Mouse (Mus musculus) retina, postnatal 1 day (tissue): Measurements from ENCODE around the gene Mettl7b.

ENCODE experiments used
- DNase-seq: peaks from one replicate; pipeline ENCODE4 v3.0.0-alpha.2; 2012

Mettl7b gene

DNA sequence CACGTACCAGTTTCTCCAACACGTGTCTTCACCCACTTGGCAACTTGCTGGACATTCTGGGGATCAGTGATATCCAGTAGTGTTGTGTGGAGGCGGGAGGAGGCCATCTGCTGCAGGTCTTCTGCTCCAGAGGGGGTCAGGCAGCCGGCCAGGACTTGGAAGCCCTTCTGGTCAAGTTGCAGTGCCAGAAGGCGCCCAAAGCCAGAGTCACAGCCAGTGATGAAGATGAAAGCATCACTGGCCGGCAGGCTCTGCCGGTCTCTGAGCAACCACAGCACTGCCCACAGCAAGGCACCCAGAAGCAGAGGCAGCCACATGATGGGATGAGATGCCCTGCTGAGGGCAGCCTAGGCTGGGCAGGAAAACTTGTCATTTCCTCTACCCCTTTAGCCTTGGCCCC is 42.5 kb downstream of the Mettl7b start:
- no peak for DNase-seq

DNA sequence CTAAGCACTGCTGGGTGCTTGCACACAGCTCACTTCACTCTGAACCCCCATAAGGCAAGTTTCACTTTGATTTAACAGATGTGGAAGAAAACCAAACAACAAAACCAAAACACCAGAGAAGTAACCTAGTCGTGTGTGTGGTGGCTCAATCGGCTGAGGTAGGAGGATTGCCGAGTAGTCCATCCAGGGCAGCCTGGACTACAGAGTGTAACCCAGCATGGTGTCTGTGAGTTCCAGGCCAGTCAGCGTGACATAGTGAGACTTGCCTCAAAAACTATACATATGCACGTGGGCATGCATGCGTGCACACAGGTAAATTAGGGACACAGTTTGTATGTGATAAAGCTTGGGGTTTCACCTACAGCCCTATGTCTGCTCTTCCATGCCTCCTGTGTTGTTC is 43.4 kb downstream of the Mettl7b start:
- no peak for DNase-seq

DNA sequence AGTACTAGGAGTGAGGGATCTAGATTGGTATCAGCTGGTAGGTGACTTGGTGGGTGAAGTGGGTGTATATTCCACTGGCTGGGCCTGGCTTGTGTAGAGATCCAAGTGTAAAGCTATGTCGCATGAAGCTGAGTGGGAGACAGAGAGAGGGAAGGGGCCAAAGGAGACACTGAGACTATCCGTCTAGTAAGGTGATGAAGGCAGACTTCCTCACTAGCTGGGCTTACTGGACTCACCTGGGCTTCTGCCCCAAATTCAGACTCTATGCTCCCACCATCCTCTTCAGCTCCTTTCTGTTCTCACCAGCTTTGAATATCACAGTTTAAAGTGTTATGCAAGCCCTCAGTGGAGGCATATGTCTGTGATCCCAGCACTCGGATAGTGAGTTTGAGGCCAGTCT is 44.1 kb downstream of the Mettl7b start:
- DNase-seq, result no peak

DNA sequence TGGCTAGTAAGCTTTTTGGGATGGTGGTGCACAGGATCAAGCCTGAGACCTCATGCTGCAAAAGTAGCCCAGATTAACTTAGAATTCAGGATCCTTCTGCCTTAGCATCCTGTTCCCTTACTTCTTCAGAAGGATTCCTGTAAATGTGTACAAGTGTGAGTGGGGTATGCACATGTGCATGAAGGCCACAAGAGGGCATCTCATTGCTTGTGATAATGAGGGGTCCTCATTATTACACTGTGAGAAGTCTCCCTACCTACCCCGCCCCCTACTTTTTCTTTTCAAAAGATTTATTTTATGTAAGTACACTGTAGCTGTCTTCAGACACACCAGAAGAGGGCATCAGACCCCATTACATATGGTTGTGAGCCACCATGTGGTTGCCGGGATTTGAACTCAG is 45.2 kb downstream of the Mettl7b start:
- no peak for DNase-seq

DNA sequence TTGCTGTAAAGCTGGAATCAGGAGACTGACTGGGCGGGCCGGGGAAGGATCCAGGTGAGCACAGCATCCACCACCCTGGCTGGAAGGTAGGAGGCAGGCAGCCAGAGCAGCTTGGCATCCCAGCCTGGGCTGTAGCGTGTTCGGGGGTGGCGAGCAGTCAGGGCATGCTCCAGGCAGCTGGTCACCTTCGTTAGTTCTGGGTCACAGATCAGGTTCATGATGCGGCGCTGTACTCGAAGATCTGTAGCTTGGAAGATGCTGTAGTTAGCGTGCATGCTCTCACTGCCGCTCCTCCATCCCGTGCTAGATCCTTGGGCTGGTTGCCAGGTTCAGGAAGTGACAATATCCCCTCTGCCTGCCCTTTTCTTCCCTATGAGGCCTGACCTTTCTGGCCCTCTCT is 47.1 kb downstream of the Mettl7b start:
- DNase-seq, result no peak

DNA sequence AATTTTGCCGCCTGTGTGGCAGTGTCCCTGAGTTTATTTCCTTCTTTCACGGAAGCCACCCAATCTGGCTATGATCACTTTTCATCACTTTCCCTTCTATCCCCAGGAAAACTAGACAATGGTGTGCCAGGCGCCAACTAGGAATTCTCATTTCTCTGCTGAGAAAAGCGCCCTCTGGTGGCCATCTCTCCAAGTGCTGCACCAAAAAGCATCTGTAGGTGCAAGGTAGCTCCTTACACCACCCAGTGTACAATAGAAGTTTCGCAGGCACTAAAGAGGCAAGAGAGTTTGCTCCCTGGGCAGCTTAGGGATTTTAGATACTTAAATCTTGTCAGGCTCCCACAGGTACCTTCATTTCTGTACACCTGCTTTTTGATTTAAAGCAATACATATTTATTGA is 47.6 kb downstream of the Mettl7b start:
- DNase-seq, result peak; percentile 94

DNA sequence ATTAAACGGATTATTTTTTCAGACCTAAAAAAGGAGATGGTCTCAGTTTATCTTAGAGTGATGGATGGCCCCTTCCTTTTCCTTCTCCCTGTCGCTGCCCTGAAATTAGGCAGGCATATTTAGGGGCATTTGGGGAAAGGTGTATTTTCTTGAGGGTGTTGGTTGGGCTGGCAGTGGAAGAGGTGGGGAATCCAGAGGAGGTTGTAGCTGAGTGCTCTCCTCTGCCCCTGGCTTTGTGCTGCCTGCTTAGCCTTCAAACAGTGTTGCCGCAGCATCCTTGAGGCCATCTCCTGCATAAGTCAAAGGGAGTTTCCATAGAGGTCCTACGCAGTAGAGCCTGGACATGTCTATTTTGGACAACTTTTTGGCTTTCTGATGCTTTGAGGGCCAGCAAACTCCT is 48.0 kb downstream of the Mettl7b start:
- no peak for DNase-seq

DNA sequence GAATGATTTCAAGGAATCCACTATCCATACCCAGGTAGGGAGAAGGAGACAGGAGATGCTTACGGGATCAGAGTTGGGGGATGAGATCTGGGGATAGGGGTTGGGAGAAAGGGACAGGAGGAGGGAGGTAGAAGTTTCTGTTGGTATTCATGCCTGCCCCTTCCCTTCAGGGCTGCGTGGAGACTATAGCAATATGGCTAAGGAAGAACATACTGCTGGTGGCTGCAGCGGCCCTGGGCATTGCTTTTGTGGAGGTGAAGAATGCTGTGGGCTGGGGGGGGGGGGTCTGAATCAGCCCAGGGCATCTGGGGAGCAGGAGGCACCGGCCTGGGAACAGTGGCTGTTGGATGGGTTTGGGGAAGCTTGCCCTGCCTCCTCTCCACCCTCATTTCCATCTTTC is 48.5 kb downstream of the Mettl7b start:
- DNase-seq, result no peak

DNA sequence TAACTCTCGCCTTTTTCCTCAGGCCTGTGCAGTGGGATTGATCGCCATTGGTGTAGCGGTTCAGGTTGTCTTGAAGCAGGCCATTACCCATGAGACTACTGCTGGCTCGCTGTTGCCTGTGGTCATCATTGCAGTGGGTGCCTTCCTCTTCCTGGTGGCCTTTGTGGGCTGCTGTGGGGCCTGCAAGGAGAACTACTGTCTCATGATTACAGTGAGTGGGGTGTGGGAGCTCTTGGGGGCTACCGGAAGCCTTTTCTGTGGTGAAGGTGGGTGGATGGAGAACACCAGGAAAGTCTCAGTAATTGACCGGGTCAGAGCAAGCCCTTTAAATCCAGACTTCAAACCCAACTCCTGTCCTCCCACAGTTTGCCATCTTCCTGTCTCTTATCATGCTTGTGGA is 49.4 kb downstream of the Mettl7b start:
- DNase-seq, result no peak

DNA sequence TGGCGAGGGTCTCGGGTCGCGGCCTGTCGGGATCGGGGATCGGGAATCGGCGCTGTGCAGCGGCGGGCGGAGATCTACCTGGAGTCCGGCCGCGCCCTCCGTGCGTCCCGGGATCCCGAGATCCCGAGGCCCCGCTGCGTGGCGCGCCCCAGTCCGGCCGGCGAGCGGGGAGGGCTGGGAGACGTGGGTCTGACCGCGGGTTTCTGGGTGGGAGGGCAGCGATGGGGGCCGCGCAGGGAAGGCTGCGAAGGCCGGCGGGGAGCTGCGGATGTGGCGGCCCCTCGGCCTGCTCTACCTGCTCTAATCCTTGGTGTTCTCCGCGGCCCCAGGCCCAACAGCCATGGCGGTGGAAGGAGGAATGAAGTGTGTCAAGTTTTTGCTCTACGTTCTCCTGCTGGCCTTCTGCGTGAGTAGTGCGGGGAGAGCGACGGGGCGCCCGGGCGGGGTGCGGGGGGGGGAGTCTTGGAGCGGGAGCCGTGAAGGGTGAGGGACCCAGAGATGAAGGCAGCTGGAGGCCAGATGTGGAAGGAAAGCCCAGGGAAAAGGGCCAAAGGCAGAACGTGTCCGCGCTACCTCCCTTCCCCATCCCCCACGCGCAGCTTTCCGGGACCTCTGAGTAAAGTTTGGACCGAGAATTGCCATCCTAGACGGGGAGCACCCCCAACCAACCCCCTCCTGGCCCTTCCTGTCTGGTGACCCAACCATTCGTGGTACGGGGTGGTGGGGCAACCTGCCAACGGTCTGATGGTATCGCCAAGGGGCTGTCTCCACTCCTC is 50.5 kb downstream of the Mettl7b start:
- DNase-seq, result peak; percentile 42

DNA sequence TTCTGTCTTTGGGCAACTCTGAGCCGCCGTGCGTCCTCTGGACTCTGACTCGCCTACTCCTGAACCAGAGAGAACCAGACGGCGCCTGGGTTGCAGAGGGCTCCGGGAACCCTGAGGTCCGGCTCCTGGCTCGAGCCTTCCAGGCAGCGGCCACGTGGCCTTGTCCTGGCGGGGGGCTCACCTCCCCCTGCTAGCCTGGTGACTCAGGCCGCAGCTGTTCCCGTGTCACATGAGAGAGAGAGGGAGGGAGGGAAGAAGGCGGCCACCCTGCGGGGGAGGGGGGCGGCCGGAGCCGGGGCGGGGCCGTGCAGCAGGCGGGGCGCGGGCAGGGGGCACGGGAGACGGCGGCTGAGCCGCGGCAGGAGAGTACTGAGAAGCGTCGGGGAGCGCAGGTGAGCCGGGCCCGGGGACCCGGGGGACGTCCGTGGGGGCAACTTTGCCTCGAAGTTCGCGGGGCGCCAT is 51.2 kb downstream of the Mettl7b start:
- DNase-seq, result peak; percentile 94

DNA sequence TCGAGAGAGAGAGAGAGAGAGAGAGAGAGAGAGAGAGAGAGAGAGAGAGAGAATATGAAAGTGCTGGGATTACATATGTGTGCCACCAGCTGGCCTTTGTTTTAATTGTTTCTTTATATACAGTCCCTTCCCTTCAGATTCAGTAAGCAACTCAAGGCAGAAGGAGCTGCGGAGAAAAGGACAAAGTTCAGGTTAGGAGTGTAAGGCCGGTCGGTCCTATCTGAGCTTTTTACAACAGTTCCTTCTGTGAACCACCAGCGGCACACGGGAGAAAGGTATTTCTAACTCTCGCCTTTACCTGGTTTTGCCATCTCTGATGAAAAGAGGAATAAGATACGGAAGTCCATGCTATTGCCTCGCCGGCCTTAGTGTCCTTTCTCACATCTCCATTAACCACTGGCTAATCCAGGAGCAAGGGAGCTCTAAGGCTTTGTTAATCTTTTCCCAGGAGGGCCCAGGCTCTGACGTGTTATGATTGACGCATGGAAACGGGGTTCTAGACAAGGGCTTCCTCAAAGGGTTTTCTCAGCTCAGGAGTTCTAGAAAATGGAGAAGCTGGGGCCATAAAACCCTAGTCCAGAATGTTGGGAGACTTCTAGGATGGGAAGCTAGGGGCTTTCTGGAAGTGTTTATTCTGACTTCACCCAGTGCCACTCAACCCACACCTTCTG is 51.9 kb downstream of the Mettl7b start:
- peak; percentile 54 for DNase-seq
